Mouse (Mus musculus): Measurements from ENCODE around the gene Spdye4b. TPM values are rescaled to one million over a fixed set of nuclear protein-coding genes. Genes with fewer than 3 reads are reported as not detected.
A peak's percentile ranks its signal among the peaks of the same experiment; 100 is the strongest.

Gene Spdye4b
- polyA plus RNA-seq, 1 experiment from 2014 or later = not detected

- H3K9me3 ChIP-seq = peaks cover 7% of the 10 kb centered on the region
- no peak within 1 kb of the TSS for H3K27ac ChIP-seq
- H3K9ac ChIP-seq = no peak within 1 kb of the TSS
- no peak within 1 kb of the TSS for H3K4me3 ChIP-seq (replicated peaks)
- no peak for ATAC-seq (ENCODE audit: low FRiP score)
- no peaks in the 10 kb centered on the region for H3K36me3 ChIP-seq (replicated peaks)
- no peaks in the 10 kb centered on the region for H3K4me1 ChIP-seq
- H3K27me3 ChIP-seq = no peaks in the 10 kb centered on the region
- WGBS = 83% methylated on average over 3 of the region's 3 CpGs
- H3K4me2 ChIP-seq = no peak within 1 kb of the TSS
Observed at GRCm38 (mm10) chr5:143226790-143227189, 46.0 kb downstream of the Spdye4b start, which contains the start of gene Spdye4a. Gene Spdye4a (minus strand): TSS chr5:143226890.

GRCm38 (mm10) chr5:143235028-143235693 is 54.3 kb downstream of the Spdye4b start, which contains the start of gene Zfp12:
Gene Zfp12 (plus strand): TSS chr5:143235163.
- peak within 1 kb of the TSS; percentile 92 for H3K4me3 ChIP-seq (replicated peaks)
- no peaks in the 10 kb centered on the region for H3K9me3 ChIP-seq
- under 1% methylated on average over 58 of the region's 58 CpGs for WGBS
- peak within 1 kb of the TSS; percentile 79 for H3K4me2 ChIP-seq
- H3K4me1 ChIP-seq = peaks cover 24% of the 10 kb centered on the region
- H3K36me3 ChIP-seq (replicated peaks) = peaks cover 24% of the 10 kb centered on the region
- H3K27me3 ChIP-seq = no peaks in the 10 kb centered on the region
- ATAC-seq (ENCODE audit: low FRiP score) = peak; percentile 97
- peak within 1 kb of the TSS; percentile 98 for H3K27ac ChIP-seq
- H3K9ac ChIP-seq = peak within 1 kb of the TSS; percentile 91

GRCm38 (mm10) chr5:143236036-143236435 is 55.2 kb downstream of the Spdye4b start:
- WGBS = 54% methylated on average over 9 of the region's 9 CpGs
- Histone ChIP-seq H3K4me1 (peaks cover 24% of the 10 kb centered on the region), H3K9me3 (no peaks in the 10 kb centered on the region), H3K36me3 (replicated peaks) (peaks cover 33% of the 10 kb centered on the region), H3K4me2 (peak overlapping the region; percentile 79), H3K27me3 (no peaks in the 10 kb centered on the region), H3K27ac (no peak overlapping the region), H3K9ac (peak overlapping the region; percentile 91), H3K4me3 (replicated peaks) (peak overlapping the region; percentile 92)
- ATAC-seq (ENCODE audit: low FRiP score) = no peak

GRCm38 (mm10) chr5:143244926-143245325 is 64.1 kb downstream of the Spdye4b start:
- peaks cover 94% of the 10 kb centered on the region for H3K36me3 ChIP-seq (replicated peaks)
- no peak overlapping the region for H3K4me3 ChIP-seq (replicated peaks)
- H3K9ac ChIP-seq = no peak overlapping the region
- H3K9me3 ChIP-seq = no peaks in the 10 kb centered on the region
- no peak overlapping the region for H3K4me2 ChIP-seq
- ATAC-seq (ENCODE audit: low FRiP score) = no peak
- H3K27ac ChIP-seq = no peak overlapping the region
- no peaks in the 10 kb centered on the region for H3K4me1 ChIP-seq
- H3K27me3 ChIP-seq = no peaks in the 10 kb centered on the region
- 95% methylated on average over 26 of the region's 26 CpGs for WGBS

GRCm38 (mm10) chr5:143252039-143252438 is 71.2 kb downstream of the Spdye4b start:
- H3K27ac ChIP-seq = no peak overlapping the region
- H3K9ac ChIP-seq = no peak overlapping the region
- no peaks in the 10 kb centered on the region for H3K9me3 ChIP-seq
- no peak for ATAC-seq (ENCODE audit: low FRiP score)
- no peak overlapping the region for H3K4me2 ChIP-seq
- peaks cover 62% of the 10 kb centered on the region for H3K27me3 ChIP-seq
- H3K36me3 ChIP-seq (replicated peaks) = peaks cover 78% of the 10 kb centered on the region
- WGBS = 42% methylated on average over 6 of the region's 6 CpGs
- H3K4me1 ChIP-seq = peaks cover 20% of the 10 kb centered on the region
- no peak overlapping the region for H3K4me3 ChIP-seq (replicated peaks)

- H3K4me3 ChIP-seq (replicated peaks) = peak overlapping the region; percentile 40; the same call in 1 of the 2 replicates
- H3K27ac ChIP-seq = no peak overlapping the region
- peaks cover 20% of the 10 kb centered on the region for H3K4me1 ChIP-seq
- no peak overlapping the region for H3K9ac ChIP-seq
- H3K9me3 ChIP-seq = no peaks in the 10 kb centered on the region
- peaks cover 77% of the 10 kb centered on the region for H3K36me3 ChIP-seq (replicated peaks)
- peaks cover 69% of the 10 kb centered on the region for H3K27me3 ChIP-seq
- WGBS = 19% methylated on average over 18 of the region's 18 CpGs
- H3K4me2 ChIP-seq = no peak overlapping the region
- ATAC-seq (ENCODE audit: low FRiP score) = no peak
Observed at GRCm38 (mm10) chr5:143252791-143253185, 72.0 kb downstream of the Spdye4b start.

- peak overlapping the region; percentile 61 for H3K4me2 ChIP-seq
- ATAC-seq (ENCODE audit: low FRiP score) = peak; percentile 31
- no peak overlapping the region for H3K27ac ChIP-seq
- WGBS = 1% methylated on average over 103 of the region's 103 CpGs
- H3K9ac ChIP-seq = peak overlapping the region; percentile 44
- H3K4me3 ChIP-seq (replicated peaks) = peak overlapping the region; percentile 40
- peaks cover 76% of the 10 kb centered on the region for H3K36me3 ChIP-seq (replicated peaks)
- H3K4me1 ChIP-seq = peaks cover 20% of the 10 kb centered on the region
- H3K9me3 ChIP-seq = no peaks in the 10 kb centered on the region
- peaks cover 74% of the 10 kb centered on the region for H3K27me3 ChIP-seq
Observed at GRCm38 (mm10) chr5:143253186-143253880, 72.5 kb downstream of the Spdye4b start.

GRCm38 (mm10) chr5:143253881-143254486 is 73.2 kb downstream of the Spdye4b start:
- peaks cover 76% of the 10 kb centered on the region for H3K36me3 ChIP-seq (replicated peaks)
- H3K27ac ChIP-seq = no peak overlapping the region
- peak overlapping the region; percentile 61 for H3K4me2 ChIP-seq
- WGBS = 3% methylated on average over 71 of the region's 81 CpGs
- peak overlapping the region; percentile 44 for H3K9ac ChIP-seq
- peaks cover 20% of the 10 kb centered on the region for H3K4me1 ChIP-seq
- peaks cover 78% of the 10 kb centered on the region for H3K27me3 ChIP-seq
- peak; percentile 51; the same call in 1 of the 2 replicates for ATAC-seq (ENCODE audit: low FRiP score)
- H3K9me3 ChIP-seq = no peaks in the 10 kb centered on the region
- H3K4me3 ChIP-seq (replicated peaks) = peak overlapping the region; percentile 40

Small RNA genes lying within 50 kb of the gene (microRNA-seq; reads per million reads assigned to microRNA genes)
- not detected for gene Gm44405

Other genes starting within 250 kb of the Spdye4b start
- gene Fscn1, start 220.7 kb upstream of the Spdye4b start, polyA plus RNA-seq (2016; fragmentation: Nextera tagmentation; extraction: Ambion mirVana) = 665 and 748 TPM in 2 replicates
- 52.3 and 54.8 TPM in 2 replicates for gene Rnf216, start 68.0 kb upstream of the Spdye4b start, polyA plus RNA-seq (2016; fragmentation: Nextera tagmentation; extraction: Ambion mirVana)
- gene Olfr718-ps1, start 33.4 kb upstream of the Spdye4b start, polyA plus RNA-seq (2016; fragmentation: Nextera tagmentation; extraction: Ambion mirVana) = 0.05 TPM in 1 of 2 replicates, not detected in the other
- 17.5 and 17.9 TPM in 2 replicates for gene Rbak, start 242 bp upstream of the Spdye4b start, polyA plus RNA-seq (2016; fragmentation: Nextera tagmentation; extraction: Ambion mirVana)
- not detected in 2 replicates for gene Spdye4a, start 45.9 kb downstream of the Spdye4b start, polyA plus RNA-seq (2016; fragmentation: Nextera tagmentation; extraction: Ambion mirVana)
- 28.5 and 29.1 TPM in 2 replicates for gene Zfp12, start 54.1 kb downstream of the Spdye4b start, polyA plus RNA-seq (2016; fragmentation: Nextera tagmentation; extraction: Ambion mirVana)
- gene Zfp316, start 89.0 kb downstream of the Spdye4b start, polyA plus RNA-seq (2016; fragmentation: Nextera tagmentation; extraction: Ambion mirVana) = 13.2 and 13.9 TPM in 2 replicates
- gene Zfp853, start 112.6 kb downstream of the Spdye4b start, polyA plus RNA-seq (2016; fragmentation: Nextera tagmentation; extraction: Ambion mirVana) = 0.09 TPM in 1 of 2 replicates, not detected in the other
- gene E130309D02Rik, start 134.3 kb downstream of the Spdye4b start, polyA plus RNA-seq (2016; fragmentation: Nextera tagmentation; extraction: Ambion mirVana) = 60.4 and 61.5 TPM in 2 replicates
- gene Zdhhc4, start 148.2 kb downstream of the Spdye4b start, polyA plus RNA-seq (2016; fragmentation: Nextera tagmentation; extraction: Ambion mirVana) = 73.8 and 78.2 TPM in 2 replicates
- gene Grid2ip, start 176.3 kb downstream of the Spdye4b start, polyA plus RNA-seq (2016; fragmentation: Nextera tagmentation; extraction: Ambion mirVana) = 0.38 and 0.41 TPM in 2 replicates
- gene Kdelr2, start 222.8 kb downstream of the Spdye4b start, polyA plus RNA-seq (2016; fragmentation: Nextera tagmentation; extraction: Ambion mirVana) = 169 and 173 TPM in 2 replicates